Mouse (Mus musculus) G1E (cell line): ENCODE results near the gene Polr2l. TPM values are rescaled to one million over a fixed set of nuclear protein-coding genes. Genes with fewer than 3 reads are reported as not detected.

ENCODE experiments used
- ATAC-seq: 2 replicates; pipeline ENCODE4 v1.8.0; 2016; ENCODE audit warnings: mild to moderate bottlenecking; ENCODE audit not compliant: insufficient number of reproducible peaks, poor library complexity, low FRiP score, severe bottlenecking; ENCODE audit errors: extremely low read depth
- DNase-seq: peaks from one replicate; pipeline ENCODE4 v3.0.0; 2012; ENCODE audit warnings: low spot score
- H3K27me3 ChIP-seq: 2 replicates; pipeline ENCODE4 v1.6.1; 2012; ENCODE audit warnings: mild to moderate bottlenecking, low read length, inconsistent platforms; ENCODE audit not compliant: insufficient read depth
- H3K36me3 ChIP-seq: replicated peaks from 2 replicates; pipeline ENCODE3; 2012; ENCODE audit warnings: mild to moderate bottlenecking, inconsistent platforms
- H3K4me1 ChIP-seq: 2 replicates; pipeline ENCODE4 v1.6.1; 2012; ENCODE audit warnings: low read depth, low read length, inconsistent platforms, mixed read lengths; ENCODE audit not compliant: insufficient read depth
- H3K4me3 ChIP-seq: 2 replicates; pipeline ENCODE4 v1.5.1; 2012; ENCODE audit warnings: low read depth, mild to moderate bottlenecking, inconsistent platforms, low read length, moderate library complexity, mixed read lengths
- H3K9me3 ChIP-seq: replicated peaks from 2 replicates; pipeline ENCODE4 v1.6.1; 2012; ENCODE audit warnings: inconsistent platforms
- CTCF ChIP-seq: IDR thresholded peaks from 2 replicates; pipeline ENCODE4 v1.5.1; 2012; ENCODE audit warnings: low read depth, low read length, inconsistent platforms, mixed read lengths
- GATA1 ChIP-seq: IDR thresholded peaks from 2 replicates; pipeline ENCODE4 v1.6.1; 2012; ENCODE audit warnings: borderline replicate concordance, low read length, inconsistent platforms, mixed read lengths
- GATA2 ChIP-seq: IDR thresholded peaks from 2 replicates; pipeline ENCODE4 v1.6.1; 2012; ENCODE audit warnings: low read depth, low read length, inconsistent platforms, borderline replicate concordance
- POLR2AphosphoS5 ChIP-seq: IDR thresholded peaks from 2 replicates; pipeline ENCODE4 v1.6.1; 2012; ENCODE audit warnings: low read depth, low read length, inconsistent platforms; ENCODE audit not compliant: insufficient replicate concordance
- TAL1 ChIP-seq: conservative IDR thresholded peaks from 2 replicates; pipeline ENCODE4 v1.6.1; 2012; ENCODE audit warnings: low read depth, low read length, inconsistent platforms, mixed read lengths
- polyA plus RNA-seq: library from polyadenylated mRNA; stranded (reverse); fragments of >175 nt; gene quantifications from 2 replicates; pipeline ENCODE4 v1.2.3, GENCODE M21; 2012
- total RNA-seq, 2 experiments: library from RNA; stranded (forward) in 1 of 2; stranded (reverse) in 1 of 2; fragments of 200-1000 nt in 1 of 2; fragments of >200 nt in 1 of 2; fragmentation: Nextera tagmentation in 1 of 2; gene quantifications; 2 replicates each; pipeline ENCODE4 v1.2.3; 2014 to 2017

Polr2l gene
- total and polyA plus RNA-seq, 3 experiments, result 18.7 to 61.0 (median 58.3) TPM

DNA sequence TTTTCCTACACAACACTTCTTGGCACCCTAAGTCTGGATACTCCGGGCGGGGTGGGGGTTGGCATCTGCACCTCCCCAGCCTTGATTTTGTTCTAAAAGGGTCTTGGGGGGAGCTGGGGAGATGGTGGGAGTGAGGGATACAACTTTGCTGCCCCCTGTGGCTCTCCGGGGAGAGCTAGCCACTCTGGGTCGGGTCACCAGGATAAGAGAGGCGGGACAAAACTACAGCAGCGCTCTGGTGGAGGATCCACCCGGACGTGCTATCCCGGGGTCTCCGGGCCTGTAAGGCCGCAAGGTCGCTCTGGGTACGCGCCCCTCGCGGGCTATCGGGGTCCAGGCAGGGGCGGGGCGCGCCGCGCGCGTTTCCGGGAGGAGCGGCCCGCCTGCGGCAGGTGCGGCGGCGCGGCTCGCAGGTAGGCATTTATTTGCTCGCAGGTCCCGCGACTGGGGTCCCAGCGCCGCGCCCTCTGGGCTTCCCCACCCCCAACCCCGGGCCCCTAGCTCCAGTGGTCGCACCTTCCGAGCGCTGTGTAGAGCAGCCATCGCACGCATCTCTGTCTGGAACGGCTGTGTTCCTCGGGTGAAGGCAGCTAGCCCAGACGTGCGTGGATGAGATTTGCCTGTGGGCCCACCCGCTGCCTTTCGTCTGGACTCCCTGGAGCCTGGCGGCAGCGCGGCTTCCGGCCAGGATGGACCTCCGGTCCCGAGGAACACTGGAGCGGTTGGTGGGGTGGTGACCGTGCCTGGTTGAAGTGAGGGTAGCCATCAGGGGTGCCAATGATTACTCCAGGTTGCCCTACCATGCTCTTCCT is 13.2 kb downstream of the Polr2l start:
- Histone ChIP-seq H3K36me3 (peaks cover 44% of the 10 kb centered on the region), H3K9me3 (no peaks in the 10 kb centered on the region), H3K4me1 (peaks cover 50% of the 10 kb centered on the region), H3K4me3 (no peak overlapping the region), H3K27me3 (peaks cover 50% of the 10 kb centered on the region)
- ATAC-seq (no peak), DNase-seq (no peak)
- no peak for TF ChIP-seq GATA1
- no peak for TF ChIP-seq POLR2AphosphoS5
- TF ChIP-seq TAL1, result no peak
- no peak for TF ChIP-seq GATA2
- no peak for TF ChIP-seq CTCF

DNA sequence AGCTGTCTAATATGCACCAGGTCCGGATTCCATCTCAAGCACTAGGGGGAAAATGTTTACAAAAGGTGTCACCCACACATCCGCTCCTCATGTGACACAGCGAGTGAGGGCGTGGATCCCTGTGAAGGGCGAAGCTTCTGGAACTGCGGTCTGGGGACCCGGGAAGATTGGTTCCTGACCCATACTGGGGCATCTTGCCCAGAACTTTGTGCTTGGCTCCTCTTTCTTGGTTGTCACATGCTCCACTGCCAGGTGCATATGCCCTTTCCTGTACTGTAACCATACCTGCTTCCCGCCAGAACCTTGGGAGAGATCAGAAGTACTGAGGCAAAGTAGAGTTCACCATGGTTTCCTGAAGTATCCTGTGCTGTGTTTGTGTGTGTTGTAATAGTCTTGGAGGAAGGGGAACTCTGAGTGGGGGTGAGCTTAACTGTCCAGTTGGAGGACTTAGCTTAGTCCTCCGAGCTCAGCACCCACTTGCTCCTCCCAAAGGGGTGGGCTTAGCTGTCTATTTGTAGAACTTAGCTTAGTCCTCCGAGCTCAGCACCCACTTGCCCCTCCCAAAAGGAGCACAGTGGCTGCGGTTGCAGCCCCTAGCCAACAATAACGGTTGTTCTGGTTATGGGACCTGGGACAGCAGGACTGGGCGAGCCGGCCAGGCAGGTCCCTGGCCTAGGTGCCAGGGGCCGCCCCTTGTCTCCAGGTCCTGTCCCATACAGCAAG is 14.4 kb downstream of the Polr2l start, which contains the start of gene Cracr2b:
Gene Cracr2b (plus strand): TSS at position 704 of the 723 bp plus-strand sequence.
- no peak for ATAC-seq
- no peak within 1 kb of the TSS for H3K4me3 ChIP-seq
- peaks cover 47% of the 10 kb centered on the region for H3K27me3 ChIP-seq
- TF ChIP-seq POLR2AphosphoS5 (no peak), GATA2 (no peak), CTCF (no peak), GATA1 (no peak), TAL1 (no peak)
- peaks cover 48% of the 10 kb centered on the region for H3K36me3 ChIP-seq
- DNase-seq, result no peak
- no peaks in the 10 kb centered on the region for H3K9me3 ChIP-seq
- H3K4me1 ChIP-seq, result peaks cover 51% of the 10 kb centered on the region

DNA sequence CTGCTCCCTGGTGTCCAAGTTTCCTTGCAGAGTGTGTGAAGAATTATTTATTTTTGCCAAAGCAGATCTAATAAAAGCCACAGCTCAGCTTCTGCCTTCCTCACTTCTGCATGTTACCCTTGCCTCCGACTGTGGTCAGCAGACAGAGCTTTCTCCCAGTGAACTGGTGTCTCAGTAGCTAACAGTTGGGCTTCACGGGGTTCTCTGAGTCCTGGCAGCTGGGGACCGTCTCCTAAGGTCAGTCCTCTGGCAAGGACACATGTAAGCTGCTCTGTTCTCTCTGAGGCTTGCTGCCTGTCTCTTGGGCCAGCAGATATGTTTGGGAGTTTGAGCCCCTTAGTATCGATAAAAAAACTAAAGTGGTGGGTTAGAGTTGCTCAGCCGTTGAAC is 14.9 kb downstream of the Polr2l start:
- Histone ChIP-seq H3K27me3 (peaks cover 43% of the 10 kb centered on the region), H3K4me3 (no peak overlapping the region), H3K36me3 (peaks cover 48% of the 10 kb centered on the region), H3K4me1 (peaks cover 50% of the 10 kb centered on the region), H3K9me3 (no peaks in the 10 kb centered on the region)
- DNase-seq (no peak), ATAC-seq (no peak)
- TF ChIP-seq GATA1, result no peak
- no peak for TF ChIP-seq GATA2
- TF ChIP-seq CTCF, result no peak
- no peak for TF ChIP-seq TAL1
- TF ChIP-seq POLR2AphosphoS5, result no peak

DNA sequence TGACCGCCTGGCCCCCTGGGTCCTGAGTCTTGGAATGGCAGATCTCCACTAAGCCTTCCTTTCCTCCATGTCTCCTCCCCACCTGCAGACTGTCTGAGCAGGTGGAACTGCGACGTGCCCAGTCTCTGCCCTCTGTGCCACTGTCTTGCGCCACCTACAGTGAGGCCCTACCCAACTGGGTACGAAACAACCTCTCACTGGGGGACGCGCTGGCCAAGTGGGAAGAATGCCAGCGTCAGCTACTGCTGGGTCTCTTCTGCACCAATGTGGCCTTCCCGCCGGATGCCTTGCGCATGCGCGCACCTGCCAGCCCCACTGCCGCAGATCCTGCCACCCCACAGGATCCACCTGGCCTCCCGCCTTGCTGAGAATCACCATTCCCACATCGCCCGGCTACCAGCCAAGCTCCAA is 15.6 kb downstream of the Polr2l start:
- H3K27me3 ChIP-seq, result peaks cover 36% of the 10 kb centered on the region
- no peaks in the 10 kb centered on the region for H3K9me3 ChIP-seq
- H3K4me1 ChIP-seq, result peaks cover 49% of the 10 kb centered on the region
- no peak for TF ChIP-seq CTCF
- no peak for TF ChIP-seq POLR2AphosphoS5
- TF ChIP-seq TAL1, result no peak
- no peak for TF ChIP-seq GATA1
- TF ChIP-seq GATA2, result no peak
- no peak for DNase-seq
- peaks cover 48% of the 10 kb centered on the region for H3K36me3 ChIP-seq
- no peak for ATAC-seq
- no peak overlapping the region for H3K4me3 ChIP-seq

DNA sequence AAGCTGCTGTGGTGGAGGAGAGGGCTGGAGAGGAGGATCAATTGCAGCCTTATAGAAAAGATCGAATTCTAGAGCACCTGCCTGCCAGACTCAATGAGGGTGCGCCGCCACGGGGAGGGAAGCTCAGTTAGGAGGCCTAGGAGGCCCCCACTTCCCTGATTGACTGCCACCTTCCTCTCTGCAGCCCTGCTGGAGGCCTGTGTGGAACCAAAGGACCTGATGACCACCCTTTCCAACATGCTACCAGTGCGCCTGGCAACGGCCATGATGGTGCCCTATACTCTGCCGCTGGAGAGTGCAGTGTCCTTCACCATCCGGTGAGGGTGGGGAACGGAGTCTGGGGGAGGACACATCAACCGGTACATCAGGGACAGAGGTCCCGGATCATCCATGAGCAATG is 16.3 kb downstream of the Polr2l start:
- peaks cover 29% of the 10 kb centered on the region for H3K27me3 ChIP-seq
- H3K4me1 ChIP-seq, result peaks cover 48% of the 10 kb centered on the region
- no peaks in the 10 kb centered on the region for H3K9me3 ChIP-seq
- TF ChIP-seq GATA1 (no peak), GATA2 (no peak), CTCF (no peak), TAL1 (no peak), POLR2AphosphoS5 (no peak)
- DNase-seq, result no peak
- peaks cover 48% of the 10 kb centered on the region for H3K36me3 ChIP-seq
- ATAC-seq, result no peak
- H3K4me3 ChIP-seq, result no peak overlapping the region

DNA sequence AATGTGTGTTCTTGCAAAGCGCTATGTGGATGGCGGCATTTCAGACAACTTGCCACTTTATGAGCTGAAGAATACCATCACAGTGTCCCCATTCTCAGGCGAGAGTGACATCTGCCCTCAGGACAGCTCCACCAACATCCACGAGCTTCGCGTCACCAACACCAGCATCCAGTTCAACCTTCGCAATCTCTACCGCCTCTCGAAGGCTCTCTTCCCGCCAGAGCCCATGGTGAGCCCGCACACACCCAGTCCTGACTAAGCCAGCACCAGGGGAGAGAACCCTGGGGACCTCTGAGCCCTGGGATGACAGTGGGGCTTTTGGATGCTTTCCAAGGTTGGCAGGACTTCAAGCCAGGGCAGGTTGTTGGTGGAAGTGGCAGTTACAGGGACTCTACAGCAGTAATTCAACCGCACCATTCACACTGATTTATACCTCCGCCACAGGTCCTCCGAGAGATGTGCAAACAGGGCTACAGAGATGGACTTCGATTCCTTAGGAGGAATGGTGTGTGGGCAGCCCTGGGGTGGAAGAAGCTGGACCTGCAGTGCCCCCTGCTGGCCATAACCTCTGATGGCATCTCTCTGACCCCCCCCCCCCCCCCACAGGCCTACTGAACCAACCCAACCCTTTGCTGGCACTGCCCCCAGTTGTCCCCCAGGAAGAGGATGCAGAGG is 16.8 kb downstream of the Polr2l start:
- peak; percentile 70 for DNase-seq

More for the DNA sequence above, 16.8 kb downstream of the Polr2l start:
- ATAC-seq, result no peak
- H3K27me3 ChIP-seq, result peaks cover 24% of the 10 kb centered on the region
- H3K4me3 ChIP-seq, result no peak overlapping the region
- H3K36me3 ChIP-seq, result peaks cover 52% of the 10 kb centered on the region
- TF ChIP-seq CTCF (peak; percentile 23; the same call in 1 of the 2 replicates), GATA1 (no peak)
- peaks cover 51% of the 10 kb centered on the region for H3K4me1 ChIP-seq
- no peaks in the 10 kb centered on the region for H3K9me3 ChIP-seq
